Mouse (Mus musculus) CH12.LX (cell line): ENCODE measurements around the gene Grm8. TPM values are rescaled to one million over a fixed set of nuclear protein-coding genes. Genes with fewer than 3 reads are reported as not detected.

ENCODE experiments used
- DNase-seq: peaks from one replicate; pipeline ENCODE4 v3.0.0-alpha.2; 2013; ENCODE audit errors: extremely low read depth
- H3K27ac ChIP-seq: 2 replicates; pipeline ENCODE4 v1.5.1; 2012; ENCODE audit warnings: low read depth, mild to moderate bottlenecking, control low read depth, moderate library complexity; ENCODE audit not compliant: insufficient read depth
- H3K27me3 ChIP-seq: replicated peaks from 2 replicates; pipeline ENCODE3; 2012; ENCODE audit warnings: inconsistent platforms
- H3K36me3 ChIP-seq, 2 experiments: replicated peaks in 1 of 2; 2 replicates each; pipeline versions ENCODE3 to v1.6.1; 2012; ENCODE audit warnings: inconsistent platforms in 1 of 2, low read length in 1 of 2, mild to moderate bottlenecking in 1 of 2, mixed read lengths in 1 of 2, moderate library complexity in 1 of 2; ENCODE audit not compliant: control insufficient read depth in 1 of 2, insufficient read depth in 1 of 2
- H3K4me1 ChIP-seq, 2 experiments: 2 replicates each; pipeline ENCODE4 v1.6.1; 2012; ENCODE audit warnings: inconsistent platforms in 1 of 2, moderate library complexity in 1 of 2; ENCODE audit not compliant: insufficient read depth in 2 of 2, control insufficient read depth in 1 of 2
- H3K4me2 ChIP-seq: 2 replicates; pipeline ENCODE4 v1.6.1; 2012; ENCODE audit warnings: low read depth, mild to moderate bottlenecking, control low read depth; ENCODE audit not compliant: poor library complexity, insufficient read depth, severe bottlenecking
- H3K4me3 ChIP-seq, 3 experiments: fragments of 150-350 bp in 1 of 3; sonication (generic) in 1 of 3; replicated peaks in 1 of 3; 2 replicates each; pipeline versions ENCODE3 to v1.5.1; 2011 to 2012; ENCODE audit warnings: low read depth in 2 of 3, low read length in 2 of 3, mild to moderate bottlenecking in 2 of 3, moderate library complexity in 2 of 3, control low read depth in 1 of 3, improper control_type of control experiment in 1 of 3, inconsistent platforms in 1 of 3, mixed read lengths in 1 of 3; ENCODE audit not compliant: poor library complexity in 1 of 3
- H3K79me2 ChIP-seq: replicated peaks from 2 replicates; pipeline ENCODE4 v1.6.1; 2012; ENCODE audit warnings: mild to moderate bottlenecking, moderate library complexity; ENCODE audit not compliant: control insufficient read depth, poor library complexity, insufficient read depth, severe bottlenecking; ENCODE audit errors: extremely low read depth
- H3K9ac ChIP-seq: 2 replicates; pipeline ENCODE4 v1.6.1; 2012; ENCODE audit warnings: low read depth, mild to moderate bottlenecking, control low read depth, moderate library complexity; ENCODE audit not compliant: insufficient read depth
- H3K9me3 ChIP-seq: replicated peaks from 2 replicates; pipeline ENCODE3; 2012; ENCODE audit warnings: low read length, inconsistent platforms, mixed read lengths
- CHD1 ChIP-seq: IDR thresholded peaks from 2 replicates; pipeline ENCODE4 v1.6.1; 2012; ENCODE audit warnings: low read depth, low read length, improper control_type of control experiment, inconsistent platforms
- CTCF ChIP-seq, 2 experiments: IDR thresholded peaks in 1 of 2; conservative IDR thresholded peaks in 1 of 2; 2 replicates each; pipeline ENCODE4 v1.5.1; 2011 to 2012; ENCODE audit warnings: low read depth in 2 of 2, low read length in 2 of 2, improper control_type of control experiment in 1 of 2, inconsistent platforms in 1 of 2, mild to moderate bottlenecking in 1 of 2, moderate library complexity in 1 of 2
- E2F4 ChIP-seq: IDR thresholded peaks from 2 replicates; pipeline ENCODE4 v1.6.1; 2011; ENCODE audit warnings: low read depth, low read length, improper control_type of control experiment; ENCODE audit not compliant: insufficient replicate concordance
- EP300 ChIP-seq: IDR thresholded peaks from 2 replicates; pipeline ENCODE4 v1.6.1; 2011; ENCODE audit warnings: low read length, improper control_type of control experiment
- HCFC1 ChIP-seq: IDR thresholded peaks from 2 replicates; pipeline ENCODE4 v1.6.1; 2012; ENCODE audit warnings: low read depth, mild to moderate bottlenecking, inconsistent platforms, low read length, improper control_type of control experiment
- JUND ChIP-seq: conservative IDR thresholded peaks from 2 replicates; pipeline ENCODE4 v1.6.1; 2011; ENCODE audit warnings: low read depth, low read length, improper control_type of control experiment
- MAFK ChIP-seq: IDR thresholded peaks from 2 replicates; pipeline ENCODE4 v1.6.1; 2011; ENCODE audit warnings: low read length, improper control_type of control experiment; ENCODE audit not compliant: insufficient replicate concordance
- MAZ ChIP-seq: IDR thresholded peaks from 2 replicates; pipeline ENCODE4 v1.6.1; 2012; ENCODE audit warnings: low read depth, mild to moderate bottlenecking, inconsistent platforms, low read length, improper control_type of control experiment, moderate library complexity
- MEF2A ChIP-seq: IDR thresholded peaks from 2 replicates; pipeline ENCODE4 v1.6.1; 2014; ENCODE audit warnings: low read depth, mild to moderate bottlenecking, inconsistent platforms, low read length, improper control_type of control experiment, borderline replicate concordance
- MXI1 ChIP-seq: IDR thresholded peaks from 2 replicates; pipeline ENCODE4 v1.6.1; 2011; ENCODE audit warnings: mild to moderate bottlenecking, low read depth, low read length, improper control_type of control experiment
- MYC ChIP-seq: IDR thresholded peaks from 2 replicates; pipeline ENCODE4 v1.6.1; 2011; ENCODE audit warnings: low read depth, mild to moderate bottlenecking, improper control_type of control experiment, low read length
- NELFE ChIP-seq: IDR thresholded peaks from 2 replicates; pipeline ENCODE4 v1.6.1; 2011; ENCODE audit warnings: low read depth, low read length, improper control_type of control experiment
- PAX5 ChIP-seq: IDR thresholded peaks from 2 replicates; pipeline ENCODE4 v1.6.1; 2012; ENCODE audit warnings: low read length, inconsistent platforms, mixed read lengths
- POLR2A ChIP-seq: IDR thresholded peaks from 2 replicates; pipeline ENCODE4 v1.6.1; 2011; ENCODE audit warnings: low read depth, mild to moderate bottlenecking, improper control_type of control experiment, low read length
- SMC3 ChIP-seq: IDR thresholded peaks from 2 replicates; pipeline ENCODE4 v1.6.1; 2011; ENCODE audit warnings: low read depth, low read length, improper control_type of control experiment
- TCF12 ChIP-seq: IDR thresholded peaks from 2 replicates; pipeline ENCODE4 v1.6.1; 2014; ENCODE audit warnings: low read depth, mild to moderate bottlenecking, inconsistent platforms, low read length, improper control_type of control experiment
- UBTF ChIP-seq: IDR thresholded peaks from 2 replicates; pipeline ENCODE4 v1.6.1; 2012; ENCODE audit warnings: low read depth, mild to moderate bottlenecking, inconsistent platforms, low read length, improper control_type of control experiment, moderate library complexity
- USF2 ChIP-seq: conservative IDR thresholded peaks from 2 replicates; pipeline ENCODE4 v1.6.1; 2011; ENCODE audit warnings: low read depth, low read length, improper control_type of control experiment
- ZC3H11A ChIP-seq: IDR thresholded peaks from 2 replicates; pipeline ENCODE4 v1.6.1; 2012; ENCODE audit warnings: low read depth, mild to moderate bottlenecking, inconsistent platforms, low read length, improper control_type of control experiment
- dilution Hi-C: fragments of 300-500 bp; cut with MboI; formaldehyde crosslinking; loops from 2 replicates; pipeline ENCODE4 v1.14.3; 2020; ENCODE audit warnings: low sequenced_read_pairs; ENCODE audit not compliant: extremely low pct_unique_long_range_greater_than_20kb, extremely low pct_ligation_motif_present
- in situ Hi-C: fragments of 300-500 bp; cut with MboI; formaldehyde crosslinking; loops from 3 replicates; pipeline ENCODE4 v1.14.3; 2019; ENCODE audit warnings: low sequenced_read_pairs, low pct_ligation_motif_present, low pct_unique_long_range_greater_than_20kb, mixed read lengths
- polyA plus RNA-seq: library from polyadenylated mRNA; unstranded; fragments of >175 nt; gene quantifications from 2 replicates; pipeline ENCODE4 v1.2.1, GENCODE M21; 2012; ENCODE audit warnings: low read depth; ENCODE audit not compliant: insufficient read length
- total RNA-seq, 2 experiments: library from RNA; depleted of rRNA; stranded (reverse); fragments of 300-350 nt in 1 of 2; fragments of >200 nt in 1 of 2; gene quantifications; 2 replicates each; pipeline ENCODE4 v1.2.3; 2012 to 2014

Gene Grm8
- total RNA-seq (2012; rRNA removed) = 0.08 and 0.25 TPM in 2 replicates
- total RNA-seq (2014; rRNA removed) = 0.70 and 0.72 TPM in 2 replicates
- 0.21 and 0.27 TPM in 2 replicates for polyA plus RNA-seq

GRCm38 (mm10) chr6:28135001-28135401 lies at the start of gene Grm8:
Gene Grm8, minus strand, starts transcription at chr6:28135178.
- Histone ChIP-seq H3K79me2 (no peaks in the 10 kb centered on the region), H3K4me2 (peak within 1 kb of the TSS; percentile 97), H3K27me3 (no peaks in the 10 kb centered on the region), H3K36me3 (no peaks in the 10 kb centered on the region), H3K27ac (no peak within 1 kb of the TSS), H3K4me1 (peaks cover 0 to 16% of the 10 kb centered on the region in 2 experiments; a peak in 2 of 4 replicates), H3K9ac (peak within 1 kb of the TSS; percentile 64), H3K9me3 (no peaks in the 10 kb centered on the region), H3K4me3 (peak within 1 kb of the TSS; percentile 52 to 63 (median 61))
- DNase-seq = peak; percentile 24
- in situ Hi-C loops = no loop called here
- TF ChIP-seq MXI1 (peak; percentile 14; the same call in 1 of the 2 replicates), MEF2A (no peak), SMC3 (no peak), USF2 (no peak), MYC (no peak), CTCF (conservative IDR thresholded peaks at IDR 0.05 in 1 of 2, IDR thresholded peaks at IDR 0.05 in 1 of 2; ENCODE audit: low read depth in 2 of 2, low read length in 2 of 2) (no peak)
- dilution Hi-C loops = no loop called here

DNA sequence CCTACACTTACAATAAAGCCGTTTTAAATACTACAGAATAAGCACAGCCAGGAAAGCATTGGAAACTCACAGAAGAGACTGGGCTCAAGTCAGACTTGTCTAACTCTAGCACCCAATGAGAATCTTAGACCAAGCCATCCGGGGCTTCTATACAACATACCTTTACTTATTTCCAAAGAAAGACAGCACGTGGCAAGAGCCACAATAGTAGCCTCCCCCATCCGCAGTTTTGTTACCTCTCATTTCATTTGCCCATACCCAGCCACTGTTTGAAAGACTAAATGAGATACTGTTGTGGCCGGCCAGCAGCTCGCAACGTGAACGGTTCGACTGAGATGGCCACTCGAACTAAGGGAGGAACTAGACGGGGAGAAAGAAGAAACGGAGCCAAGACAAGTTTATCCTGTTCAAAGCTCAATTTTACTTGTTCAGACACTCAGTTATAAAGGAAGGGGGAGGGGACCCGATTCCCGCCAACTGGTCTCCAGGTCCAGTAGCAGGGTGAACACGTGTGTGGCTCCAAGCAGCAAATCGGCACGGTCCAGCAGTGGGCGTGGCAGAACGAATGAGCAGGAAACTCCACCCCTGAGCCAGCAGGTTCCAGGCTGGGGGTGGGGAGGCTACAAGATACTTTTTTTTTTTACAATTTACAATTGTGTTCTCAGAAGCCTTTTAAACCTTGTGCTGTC lies 35.0 kb upstream of the Grm8 start:
- Histone ChIP-seq H3K27me3 (no peaks in the 10 kb centered on the region), H3K4me2 (no peak overlapping the region), H3K9me3 (no peaks in the 10 kb centered on the region), H3K79me2 (no peaks in the 10 kb centered on the region), H3K4me1 (peaks cover 5% of the 10 kb centered on the region in 2 experiments; a peak in 3 of 4 replicates), H3K27ac (no peak overlapping the region), H3K36me3 (no peaks in the 10 kb centered on the region), H3K9ac (no peak overlapping the region), H3K4me3 (no peak overlapping the region)
- dilution Hi-C loops = no loop called here
- no peak for DNase-seq
- no peak for TF ChIP-seq MAZ
- TF ChIP-seq UBTF = no peak
- no peak for TF ChIP-seq EP300
- no peak for TF ChIP-seq POLR2A
- TF ChIP-seq USF2 = no peak
- TF ChIP-seq MAFK = no peak
- no peak for TF ChIP-seq E2F4
- no peak for TF ChIP-seq JUND
- no peak for TF ChIP-seq NELFE
- TF ChIP-seq SMC3 = no peak
- TF ChIP-seq MYC = no peak
- TF ChIP-seq ZC3H11A = no peak
- no peak for TF ChIP-seq PAX5
- TF ChIP-seq MEF2A = no peak
- TF ChIP-seq TCF12 = no peak
- TF ChIP-seq CTCF (conservative IDR thresholded peaks at IDR 0.05 in 1 of 2, IDR thresholded peaks at IDR 0.05 in 1 of 2; ENCODE audit: low read depth in 2 of 2, low read length in 2 of 2) = no peak
- TF ChIP-seq HCFC1 = no peak
- no peak for TF ChIP-seq CHD1
- TF ChIP-seq, all 38 proteins: peak for 0
- in situ Hi-C loops = no loop called here
